Mouse (Mus musculus) brain, embryonic 14.5 days (tissue): Measurements from ENCODE around the gene Sh2d5. TPM values are rescaled to one million over a fixed set of nuclear protein-coding genes. Genes with fewer than 3 reads are reported as not detected.
A peak's percentile ranks its signal among the peaks of the same experiment; 100 is the strongest.

ENCODE experiments used
- DNase-seq: peaks from one replicate; pipeline ENCODE4 v3.0.0-alpha.2; 2011; ENCODE audit warnings: low read depth
- CTCF ChIP-seq: fragments of 200-500 bp; IDR thresholded peaks from 2 replicates; pipeline ENCODE4 v1.5.1; 2012; ENCODE audit warnings: inconsistent platforms, mild to moderate bottlenecking, moderate library complexity, borderline replicate concordance; ENCODE audit not compliant: insufficient read depth, insufficient read length; ENCODE audit errors: extremely low read depth
- POLR2A ChIP-seq: fragments of 200-500 bp; IDR thresholded peaks from 2 replicates; pipeline ENCODE4 v1.6.1; 2012; ENCODE audit warnings: mild to moderate bottlenecking, inconsistent platforms, borderline replicate concordance; ENCODE audit not compliant: poor library complexity, insufficient read depth, insufficient read length, severe bottlenecking; ENCODE audit errors: extremely low read depth
- polyA plus RNA-seq: library from polyadenylated mRNA; depleted of rRNA; stranded (reverse); fragments of >200 nt; gene quantifications from 2 replicates; pipeline ENCODE4 v1.2.3, GENCODE M21; 2012; rRNA removed

Gene Sh2d5
- polyA plus RNA-seq, 1 experiment = 22.5 TPM

DNA sequence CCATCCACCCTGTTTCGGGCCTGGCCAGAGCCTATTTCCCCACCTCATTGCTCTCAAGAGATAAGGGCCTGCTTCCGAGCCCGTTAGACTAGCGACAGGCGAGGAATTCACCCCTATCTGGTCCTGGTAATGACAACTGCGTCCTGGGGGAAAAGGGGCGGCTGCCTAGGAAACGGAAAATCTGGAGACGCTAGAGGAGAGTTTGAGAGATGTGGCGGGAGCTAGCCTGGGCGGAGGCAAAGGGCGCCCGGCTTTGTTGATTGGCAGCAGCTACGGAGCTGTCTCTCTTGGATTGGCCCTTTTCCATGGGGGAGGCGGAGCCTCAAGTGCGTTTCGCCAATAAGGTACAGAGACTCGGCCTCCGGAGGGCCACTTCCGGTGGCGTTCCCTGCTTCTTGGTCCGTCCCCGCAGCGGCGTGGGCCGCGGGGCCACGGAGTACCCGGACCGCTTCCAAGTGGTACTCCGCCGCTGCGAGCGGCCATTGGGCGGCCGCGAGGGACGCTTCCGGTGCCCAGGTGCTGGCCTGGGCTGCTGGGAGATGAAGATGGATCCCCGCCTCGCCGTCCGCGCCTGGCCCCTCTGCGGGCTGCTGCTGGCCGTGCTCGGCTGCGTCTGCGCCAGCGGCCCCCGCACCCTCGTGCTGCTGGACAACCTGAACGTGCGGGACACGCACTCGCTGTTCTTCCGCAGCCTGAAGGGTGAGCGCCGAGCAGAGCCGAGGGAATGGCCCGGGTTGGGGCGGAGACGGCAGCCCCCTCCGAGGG lies 54.3 kb downstream of the Sh2d5 start, which contains the start of gene Ddost:
Gene Ddost (plus strand): TSS at position 391 of the 765 bp plus-strand sequence.
- peak; percentile 81; the same call in 1 of the 2 replicates for TF ChIP-seq POLR2A
- TF ChIP-seq CTCF = no peak
- peak; percentile 100 for DNase-seq

- no peak for TF ChIP-seq POLR2A
- no peak for DNase-seq
These were observed 56.8 kb downstream of the Sh2d5 start for GRCm38 (mm10) chr4:138307025-138307424.

DNA sequence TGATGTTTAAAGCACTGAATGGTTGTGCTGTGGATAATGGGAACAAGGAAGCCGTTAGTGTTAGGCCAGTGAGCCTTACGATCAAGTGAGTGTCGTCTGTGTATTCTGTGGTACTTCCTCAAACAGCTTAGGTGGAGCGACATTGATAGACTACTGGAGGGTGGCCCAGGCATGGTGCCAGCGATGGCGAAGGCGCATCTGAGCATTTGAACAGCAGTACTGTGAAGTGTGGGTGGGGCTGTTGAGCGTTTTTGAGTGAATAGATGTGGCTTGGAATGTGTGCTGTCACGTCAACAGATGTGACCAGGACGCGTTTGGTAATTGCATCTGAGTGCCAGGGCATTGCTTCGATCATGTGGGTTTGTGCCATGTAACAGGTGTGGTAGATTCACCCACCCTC lies 57.5 kb downstream of the Sh2d5 start:
- TF ChIP-seq CTCF (no peak), POLR2A (no peak)
- no peak for DNase-seq

- no peak for TF ChIP-seq CTCF
- TF ChIP-seq POLR2A = no peak
- DNase-seq = no peak
These were observed 60.2 kb downstream of the Sh2d5 start for GRCm38 (mm10) chr4:138310311-138310910.

Other genes starting within 250 kb of the Sh2d5 start
- 197 and 200 TPM in 2 replicates for gene Hp1bp3, start 34.1 kb upstream of the Sh2d5 start, polyA plus RNA-seq
- gene Kif17, start within 50 bp of the Sh2d5 start, polyA plus RNA-seq = 2.1 and 3.9 TPM in 2 replicates
- 152 and 167 TPM in 2 replicates for gene Ddost, start 54.3 kb downstream of the Sh2d5 start, polyA plus RNA-seq
- gene Pink1, start 75.9 kb downstream of the Sh2d5 start, polyA plus RNA-seq = 87.9 and 92.7 TPM in 2 replicates
- 1.9 and 3.2 TPM in 2 replicates for gene Cda, start 117.6 kb downstream of the Sh2d5 start, polyA plus RNA-seq
- gene Fam43b, start 146.1 kb downstream of the Sh2d5 start, polyA plus RNA-seq = 2.9 and 4.3 TPM in 2 replicates
- gene Mul1, start 184.3 kb downstream of the Sh2d5 start, polyA plus RNA-seq = 14.5 and 19.6 TPM in 2 replicates
- gene Camk2n1, start 203.9 kb downstream of the Sh2d5 start, polyA plus RNA-seq = 28.3 and 37.4 TPM in 2 replicates